Mouse (Mus musculus) megakaryocyte, embryonic 14.5 days (primary cell): ENCODE measurements at regions not wholly inside any gene's neighbourhood (a gene's known extent, or its start where the extent isn't known, plus 50 kb on each side); places are given as distances from the start of the nearest gene placed in this dataset.

Experiments
- FLI1 ChIP-seq: IDR thresholded peaks from 2 replicates; pipeline ENCODE4 v1.6.1; 2012; ENCODE audit warnings: low read length, inconsistent platforms, mixed read lengths
- GATA1 ChIP-seq: IDR thresholded peaks from 3 replicates; pipeline ENCODE4 v1.6.1; 2012; ENCODE audit warnings: mixed read lengths, low read length, inconsistent platforms, borderline replicate concordance

GRCm38 (mm10) chrX:13230615-13231179 lies 50.1 kb upstream of the Ddx3x start:
- no peak for TF ChIP-seq GATA1
- no peak for TF ChIP-seq FLI1
